Mouse (Mus musculus) yolk sac, embryonic 10.5 days (tissue): Measurements from ENCODE around the gene Nprl3.
"Not testable (repeated sequence)": the region's sequence is repeated elsewhere in the genome, so short reads cannot be mapped to it uniquely, and the experiment has no call there.

Experiments
- DNase-seq: peaks from one replicate; pipeline ENCODE4 v3.0.0-alpha.2; 2017; ENCODE audit warnings: low spot score

Nprl3 gene

DNA sequence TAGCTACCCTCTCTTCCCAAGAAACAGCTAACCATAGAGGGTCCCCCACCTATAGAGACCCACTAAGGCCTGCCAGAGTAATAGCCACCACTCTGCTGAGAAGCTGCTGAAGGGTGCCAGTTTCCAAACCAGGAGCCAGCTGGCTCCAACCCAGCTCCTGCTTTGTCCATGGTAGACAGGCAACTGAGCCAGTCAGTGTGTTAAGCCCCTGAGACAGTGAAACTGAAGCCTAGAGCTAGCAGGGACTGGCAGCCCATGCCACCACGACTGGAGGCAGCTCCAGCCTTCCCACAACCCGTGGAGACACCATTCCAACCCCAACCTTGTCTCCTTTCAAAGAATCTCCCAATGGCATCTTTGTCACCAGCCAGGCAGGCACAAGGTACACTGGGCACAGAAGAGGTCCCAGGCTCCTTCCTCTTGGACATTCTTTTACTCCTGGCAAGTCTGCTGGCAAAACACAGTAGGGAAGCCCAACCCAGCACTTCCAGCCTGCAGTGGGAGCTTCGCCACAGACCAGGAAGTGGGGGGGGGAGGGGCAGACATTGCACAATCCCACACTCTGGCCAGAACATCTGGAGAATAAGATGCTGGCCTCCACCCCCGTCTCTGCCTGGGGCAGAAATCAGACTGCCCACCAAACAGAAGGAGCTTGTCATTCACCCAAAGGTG is 42.9 kb downstream of the Nprl3 start:
- peak; percentile 78 for DNase-seq

DNA sequence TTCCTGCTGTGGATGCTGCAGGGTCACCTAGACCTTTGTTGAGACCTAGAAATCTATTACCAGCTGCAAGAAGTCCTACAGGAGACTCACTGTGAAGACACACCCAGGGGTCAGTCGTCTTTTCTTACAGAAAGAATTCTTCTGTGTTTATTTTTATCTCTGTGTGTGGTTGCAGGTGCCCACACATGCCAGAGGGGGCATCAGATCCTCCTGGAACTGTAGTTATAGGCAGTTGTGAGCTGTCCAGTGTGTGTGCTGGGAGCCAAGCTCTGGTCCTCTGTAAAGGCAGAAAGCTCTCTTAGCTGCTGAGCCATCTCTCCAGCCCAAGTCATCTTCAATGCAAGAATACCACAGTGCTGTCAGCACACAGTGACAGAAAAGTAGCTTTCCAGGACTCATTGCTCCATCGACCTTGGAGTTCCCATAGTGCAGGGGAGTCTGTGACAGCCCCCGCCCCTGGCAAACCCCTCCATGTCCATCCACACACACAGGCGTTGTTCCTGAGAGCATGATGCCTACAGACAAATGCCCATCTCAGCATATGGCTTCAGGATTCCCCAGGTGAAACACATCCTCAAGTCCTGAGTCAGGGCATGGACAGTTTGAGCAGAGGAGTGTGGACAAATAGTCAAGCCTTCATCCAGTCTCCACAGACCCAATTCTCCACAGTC is 44.1 kb downstream of the Nprl3 start:
- DNase-seq = no peak

DNA sequence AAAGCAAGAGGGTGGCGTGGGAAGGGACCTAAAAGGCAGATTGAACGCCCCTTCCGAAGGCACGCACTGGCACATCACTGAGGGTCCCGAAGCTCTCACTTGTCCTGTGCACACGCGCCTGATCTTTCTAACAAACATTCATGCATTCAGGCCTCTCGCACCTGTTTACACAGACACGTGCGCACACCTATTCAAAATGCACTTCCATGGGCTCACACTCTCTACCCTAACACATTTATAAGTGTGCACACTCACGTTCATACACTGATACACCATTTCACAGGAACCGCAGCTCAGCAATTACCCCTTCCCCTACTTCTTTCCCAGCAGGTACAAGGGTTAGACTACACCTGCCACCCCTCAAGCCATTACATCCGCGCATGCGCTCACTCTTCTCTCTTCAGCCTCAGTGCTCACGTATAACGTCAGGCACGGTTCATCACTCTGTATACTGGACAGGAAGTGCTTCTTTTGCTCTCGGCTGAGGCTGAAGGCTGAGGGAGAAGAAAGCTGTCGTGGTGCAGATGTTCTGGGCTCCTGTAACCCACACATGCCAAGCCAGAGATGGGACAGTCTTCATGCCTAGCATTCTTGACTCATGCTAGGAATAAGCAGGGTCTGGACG is 44.8 kb downstream of the Nprl3 start:
- no peak for DNase-seq

DNA sequence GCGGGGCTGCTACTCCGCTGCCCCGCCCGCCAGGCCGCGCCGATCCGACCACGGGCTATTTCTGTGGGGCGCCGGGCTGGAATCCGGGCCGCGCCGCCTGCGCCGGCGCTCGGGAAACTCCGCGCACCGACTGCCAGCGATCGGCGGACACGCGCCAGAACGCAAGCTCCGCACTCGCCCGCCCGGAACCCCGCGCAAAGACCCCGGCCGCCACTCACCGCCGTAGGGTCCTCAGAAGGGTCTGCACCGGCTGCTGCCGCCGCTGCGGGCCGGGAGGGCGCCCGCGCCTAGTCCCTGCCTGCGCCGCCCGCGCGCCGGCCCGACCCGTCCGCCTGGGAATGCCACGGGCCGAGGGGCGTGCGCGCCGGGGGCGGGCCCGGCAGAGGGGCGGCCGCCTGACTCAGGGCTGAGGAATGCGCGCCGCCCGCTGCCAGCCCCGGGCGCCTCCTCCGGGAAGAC is 45.5 kb downstream of the Nprl3 start, which contains the start of gene Rhbdf1:
Gene Rhbdf1, minus strand, starts transcription at position 350 of the 459 bp plus-strand sequence.
- peak; percentile 57 for DNase-seq

DNA sequence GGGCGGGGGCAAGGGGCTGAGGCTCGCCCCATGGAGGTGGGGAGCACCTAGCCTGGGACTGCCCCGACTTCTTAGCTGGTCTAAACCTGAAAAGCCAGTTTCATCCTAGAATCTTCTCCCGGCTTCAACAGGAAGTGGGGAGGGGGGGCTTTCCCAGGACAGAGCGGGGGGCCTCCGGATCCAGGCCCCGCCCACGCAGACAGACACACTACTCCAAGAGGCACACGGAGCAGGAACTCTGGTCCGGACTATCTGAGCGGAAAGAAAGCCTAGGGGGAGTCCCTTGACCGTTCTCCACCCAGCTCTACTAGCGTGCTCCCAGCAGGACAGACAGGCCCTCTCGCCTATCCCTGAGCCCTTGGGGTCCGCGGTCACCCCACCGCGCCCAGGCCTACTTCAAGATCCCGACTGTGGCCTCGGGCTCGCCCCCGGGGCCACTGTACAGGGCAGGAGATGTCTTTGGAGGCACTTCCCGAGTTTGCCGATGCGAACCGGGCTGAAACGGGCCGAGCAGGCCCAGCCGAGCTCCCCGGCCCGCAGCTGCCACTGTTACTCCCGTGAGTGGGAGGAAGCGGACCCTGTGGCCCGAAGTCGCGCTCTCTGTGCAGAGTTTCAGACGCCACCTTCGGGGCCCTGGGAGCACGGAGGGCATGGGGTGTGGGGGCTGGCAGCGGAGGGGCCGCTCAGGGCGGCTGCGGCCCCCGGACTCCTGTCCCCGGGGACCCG is 46.1 kb downstream of the Nprl3 start:
- DNase-seq = peak; percentile 78

DNA sequence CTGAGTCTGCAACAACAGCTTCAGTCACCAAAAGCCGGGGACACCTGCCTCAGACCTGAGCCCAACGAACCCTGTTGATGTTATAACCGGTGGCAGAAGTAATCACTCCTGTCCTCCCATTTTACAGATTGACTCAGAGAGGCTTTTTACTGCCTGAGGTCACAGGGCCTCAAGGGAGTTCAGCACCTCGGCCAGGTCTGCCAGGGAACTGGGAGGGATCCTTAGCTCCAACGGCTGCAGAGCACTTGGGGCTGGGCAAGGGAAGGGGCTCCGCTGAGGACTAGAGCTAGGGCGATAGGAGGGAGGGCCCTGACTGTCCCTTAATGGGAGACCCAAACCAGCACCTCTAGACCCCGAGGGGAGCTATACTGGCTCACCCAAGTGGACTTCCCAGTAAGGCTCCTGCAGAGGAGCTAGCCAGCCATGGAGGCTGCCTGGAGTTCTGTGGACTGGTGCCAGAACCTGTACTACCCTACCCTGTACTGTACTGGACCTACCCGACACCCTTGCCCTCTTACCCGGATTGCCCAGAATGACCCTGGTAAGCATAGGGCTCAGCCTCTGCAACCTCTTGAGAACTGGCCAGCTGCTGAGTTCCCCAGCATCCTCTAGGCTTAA is 46.8 kb downstream of the Nprl3 start:
- DNase-seq = no peak

DNA sequence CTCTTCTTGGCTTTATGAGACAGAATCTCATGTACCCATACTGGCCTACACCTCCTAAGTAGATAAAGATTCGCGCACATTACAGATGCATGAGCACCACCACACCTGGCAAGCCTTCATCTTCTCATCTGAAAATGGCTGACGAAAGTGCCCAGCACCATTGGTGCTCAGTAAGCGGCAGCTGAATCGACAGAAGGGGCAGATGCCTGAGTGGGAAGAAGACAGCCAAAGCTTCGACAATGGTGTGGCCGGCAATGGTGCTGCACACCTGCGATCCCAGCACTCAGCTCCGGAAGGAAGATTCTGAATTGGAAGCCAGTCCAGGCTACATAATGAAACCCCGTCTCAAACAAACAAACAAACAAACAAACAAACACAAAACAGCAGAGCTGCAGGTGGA is 48.2 kb downstream of the Nprl3 start:
- no peak for DNase-seq

DNA sequence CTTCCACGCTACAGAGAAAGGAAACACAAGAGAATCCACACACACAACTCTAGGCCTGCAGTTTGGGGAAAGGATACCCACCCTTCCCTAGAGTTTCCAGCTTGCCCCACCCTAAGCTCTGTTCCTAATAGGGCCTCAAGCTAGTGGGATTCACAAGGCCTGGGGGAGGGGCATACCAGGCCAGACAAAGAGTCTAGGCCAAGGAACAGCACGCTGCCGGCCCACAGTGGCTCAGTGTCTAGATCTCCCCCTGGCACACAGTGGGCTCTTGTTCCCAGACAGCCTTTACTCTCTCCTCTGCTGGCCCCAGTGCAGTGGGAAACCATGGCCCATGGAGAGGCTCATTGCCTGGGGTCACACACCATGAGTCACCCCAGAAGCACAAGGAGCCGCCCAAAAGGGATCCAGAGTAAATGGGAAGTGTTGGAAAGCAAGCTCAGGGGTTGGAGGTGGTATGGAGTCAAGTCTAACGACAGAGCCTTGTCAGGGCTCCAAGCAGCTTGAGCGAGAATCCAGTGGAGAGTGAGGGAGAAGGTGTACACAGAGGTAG is 48.9 kb downstream of the Nprl3 start:
- DNase-seq = no peak

DNA sequence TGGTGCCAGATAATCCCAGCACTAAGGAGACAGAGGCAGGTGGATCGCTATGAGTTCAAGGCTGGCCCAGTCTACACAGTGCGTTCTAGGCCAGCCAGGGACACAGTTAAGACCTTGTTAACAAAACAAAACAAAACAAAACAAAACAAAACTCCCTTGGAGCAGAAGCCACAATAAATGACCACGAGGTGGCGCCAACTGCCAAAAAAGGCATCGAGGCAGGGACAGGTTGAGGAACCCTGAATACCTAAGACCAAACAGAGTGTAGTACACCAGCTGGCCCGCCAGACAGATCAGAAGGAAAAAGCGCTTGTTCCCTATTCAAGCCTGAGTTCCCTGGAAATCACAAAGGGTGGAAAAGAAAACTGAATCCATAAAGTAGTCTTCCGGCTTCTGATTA is 50.7 kb downstream of the Nprl3 start:
- peak; percentile 25 for DNase-seq

DNA sequence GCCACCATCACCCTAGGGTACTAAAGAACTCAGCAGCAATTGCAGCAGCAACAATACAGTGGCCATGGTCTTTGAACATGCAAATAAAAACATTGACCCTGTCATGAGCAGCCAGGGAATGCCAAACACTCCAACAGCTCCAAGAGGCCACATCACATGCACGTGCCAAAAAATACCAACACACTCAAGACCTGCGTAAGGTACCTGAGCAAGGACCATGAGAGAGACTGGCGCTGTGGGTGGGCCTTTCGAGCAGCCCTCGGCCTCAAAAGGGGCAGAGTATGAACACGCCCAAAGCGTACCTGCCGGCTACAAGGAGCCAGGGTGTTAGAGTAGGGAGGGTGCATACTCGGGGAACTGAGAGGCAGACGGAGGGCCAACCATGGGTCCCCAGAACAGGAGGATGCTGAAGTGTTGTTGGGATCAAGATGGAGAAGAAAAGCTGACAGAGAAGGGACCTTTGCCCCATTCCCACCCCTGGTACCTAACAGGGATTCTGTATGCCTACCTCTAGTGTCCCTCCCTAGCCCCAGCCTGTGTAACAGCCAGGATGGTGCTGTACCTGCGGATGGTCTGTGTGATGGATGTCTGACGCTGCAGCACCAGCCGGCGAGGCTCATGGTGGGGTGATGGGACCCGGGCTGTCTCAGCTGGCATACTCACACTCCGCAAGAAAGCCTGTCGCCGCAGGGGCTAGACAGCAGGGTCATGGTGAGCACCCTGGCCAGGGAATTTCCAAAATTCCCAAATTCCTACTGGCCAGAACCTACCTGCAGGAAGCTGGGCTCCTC is 51.9 kb downstream of the Nprl3 start:
- DNase-seq = no peak

DNA sequence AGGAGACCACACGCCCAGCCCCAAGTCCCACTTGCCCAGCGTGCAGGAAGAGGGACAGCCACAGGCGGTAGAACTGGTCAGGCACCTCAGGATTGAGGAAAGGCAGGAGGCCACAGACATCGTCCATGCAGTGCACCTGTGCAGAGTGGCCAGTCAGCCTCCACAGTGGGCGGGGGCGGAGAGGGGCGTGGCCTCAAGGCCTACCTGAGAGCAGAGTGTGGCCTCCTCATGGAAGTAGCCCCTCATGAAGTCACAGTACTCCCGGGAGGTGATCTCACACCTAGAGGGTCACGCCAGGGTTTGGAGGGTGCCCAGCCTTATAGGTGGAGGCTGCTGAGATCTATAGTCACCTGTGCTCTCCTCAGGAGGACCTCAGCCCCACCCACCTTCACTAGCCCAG is 56.9 kb downstream of the Nprl3 start:
- DNase-seq = no peak

DNA sequence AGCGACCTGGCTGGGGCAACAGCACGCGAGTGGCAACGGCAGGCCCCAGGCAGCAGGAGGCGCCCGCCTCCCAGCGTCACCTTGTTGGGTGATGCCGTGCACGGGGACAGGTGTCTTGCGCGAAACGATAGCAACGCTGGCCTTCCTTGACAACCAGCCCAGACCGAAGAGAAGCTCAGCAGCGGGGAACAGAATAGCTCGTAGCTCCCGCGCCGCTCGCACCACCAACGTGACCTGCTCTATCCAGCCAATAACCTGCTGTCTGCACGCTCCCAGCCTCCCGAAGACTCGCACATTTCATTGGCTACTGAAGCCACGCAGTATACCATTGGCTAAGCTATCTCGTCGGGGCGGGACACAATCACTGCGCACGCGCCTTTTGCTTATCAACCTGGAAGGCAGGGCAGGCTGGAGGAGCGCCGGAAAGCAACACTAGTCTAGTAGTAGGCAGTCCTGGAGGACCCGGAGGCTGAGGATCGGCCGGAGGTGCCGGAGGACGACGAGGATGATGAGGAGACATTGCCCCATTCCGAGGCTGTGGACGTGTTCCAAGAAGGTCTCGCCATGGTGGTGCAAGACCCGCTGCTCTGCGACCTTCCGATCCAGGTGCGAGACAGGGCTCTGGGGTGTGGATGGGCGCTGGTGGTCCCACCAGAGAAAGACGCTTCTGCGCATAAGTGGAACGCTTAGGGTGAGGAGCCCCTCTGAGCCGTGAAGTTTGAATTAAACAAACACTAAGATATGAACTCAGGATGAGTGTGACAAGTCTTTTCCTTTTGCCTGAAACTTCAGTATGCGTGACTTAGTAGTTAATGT is 62.2 kb downstream of the Nprl3 start, which contains the start of gene Snrnp25:
Gene Snrnp25, plus strand, starts transcription at position 358 of the 816 bp plus-strand sequence.
- DNase-seq = peak; percentile 96

DNA sequence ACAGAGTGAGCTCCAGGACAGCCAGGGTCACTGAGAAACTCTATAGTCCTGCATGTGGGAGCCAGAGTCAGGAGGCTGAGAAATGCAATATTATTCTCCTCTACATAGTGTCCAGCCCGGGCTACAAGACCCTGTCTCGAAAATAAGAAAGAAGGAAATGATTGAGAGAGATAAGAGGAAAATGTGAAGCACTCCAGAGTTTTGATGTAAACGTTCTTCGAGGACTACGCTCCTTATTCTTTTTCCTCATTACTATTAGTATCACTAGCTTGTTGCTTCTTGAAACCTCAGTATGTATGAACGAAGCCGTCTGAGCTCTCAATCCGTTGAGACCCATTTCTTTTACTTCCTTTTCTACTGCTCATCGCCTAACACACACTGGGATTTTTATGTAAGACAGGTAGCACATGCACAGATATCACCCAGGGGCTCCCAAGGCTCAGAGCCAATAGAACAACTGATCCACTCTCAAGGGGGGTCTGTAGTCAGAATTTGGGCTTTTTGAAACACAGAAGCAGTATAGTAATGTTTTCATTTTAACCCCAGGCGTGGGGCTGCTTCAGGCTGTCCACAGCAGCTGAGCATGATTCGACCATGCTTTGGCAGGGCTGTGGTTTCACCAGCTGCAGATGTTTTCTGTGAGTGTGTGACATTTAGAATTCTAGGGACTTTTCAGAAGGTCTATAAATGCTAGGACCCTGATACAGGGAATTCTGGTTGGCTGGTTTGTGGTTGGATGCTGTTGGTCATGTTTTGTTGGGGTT is 65.4 kb downstream of the Nprl3 start:
- no peak for DNase-seq

DNA sequence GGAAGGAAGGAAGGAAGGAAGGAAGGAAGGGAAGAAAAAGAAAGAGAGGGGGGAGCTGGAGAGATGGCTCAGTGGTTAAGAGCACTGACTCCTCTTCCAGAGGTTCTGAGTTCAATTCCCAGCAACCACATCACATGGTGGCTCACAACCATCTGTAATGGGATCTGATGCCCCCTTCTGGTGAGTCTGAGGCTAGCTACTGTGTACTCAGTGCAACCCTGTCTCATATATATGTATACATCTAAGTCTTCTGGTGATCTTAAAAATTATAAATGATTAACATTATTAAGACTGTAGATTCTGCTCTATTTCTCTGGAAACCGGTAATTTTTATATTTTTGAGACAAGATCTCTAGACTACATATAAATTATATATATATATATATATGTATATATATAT is 66.5 kb downstream of the Nprl3 start:
- not testable (repeated sequence) for DNase-seq

DNA sequence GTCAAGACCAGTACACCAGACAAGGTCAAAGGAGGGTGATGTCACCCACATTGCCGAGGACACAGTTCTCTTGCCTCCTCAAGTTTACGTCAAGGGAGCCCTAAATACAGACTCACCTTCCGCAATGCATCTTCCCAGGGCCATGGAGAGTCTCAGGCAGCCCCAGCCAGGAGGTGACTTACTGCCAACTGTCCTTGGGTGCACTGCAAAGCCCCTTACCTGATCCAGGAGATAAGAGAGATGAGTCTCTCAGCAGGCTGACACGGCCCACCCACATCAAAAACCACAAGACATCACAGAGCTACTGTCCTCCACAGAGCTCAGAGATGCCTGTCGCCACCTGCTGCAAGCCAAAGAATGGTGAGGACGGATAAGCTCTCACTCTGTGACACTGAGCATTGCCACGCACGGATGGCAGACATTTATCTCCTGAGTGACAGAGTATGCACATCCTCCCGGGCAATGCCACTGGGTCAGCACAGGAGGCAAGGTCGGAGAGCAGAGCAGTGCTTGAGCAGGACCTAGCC is 67.4 kb downstream of the Nprl3 start, which contains the start of gene Il9r:
Gene Il9r, minus strand, starts transcription at position 205 of the 527 bp plus-strand sequence.
- no peak for DNase-seq

DNA sequence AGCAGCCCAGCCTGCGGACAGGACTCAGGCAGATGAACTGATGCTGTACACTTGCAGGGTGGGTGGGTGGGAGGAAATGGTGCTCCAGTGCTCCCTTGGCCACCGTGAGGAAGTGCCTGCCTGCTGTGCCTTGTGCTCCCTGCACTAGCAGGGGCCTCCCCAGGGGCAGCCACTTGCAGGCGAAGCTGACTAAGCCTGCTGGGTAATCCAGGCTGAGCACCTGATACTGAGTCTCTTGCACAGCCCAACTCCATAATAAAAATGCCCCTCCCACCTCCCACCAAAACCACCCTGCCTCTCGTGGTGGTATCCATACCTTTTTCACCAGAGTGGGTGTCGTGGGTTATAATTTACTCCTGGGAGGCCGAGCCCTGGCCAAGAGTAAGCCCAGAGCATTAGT is 68.3 kb downstream of the Nprl3 start:
- no peak for DNase-seq

DNA sequence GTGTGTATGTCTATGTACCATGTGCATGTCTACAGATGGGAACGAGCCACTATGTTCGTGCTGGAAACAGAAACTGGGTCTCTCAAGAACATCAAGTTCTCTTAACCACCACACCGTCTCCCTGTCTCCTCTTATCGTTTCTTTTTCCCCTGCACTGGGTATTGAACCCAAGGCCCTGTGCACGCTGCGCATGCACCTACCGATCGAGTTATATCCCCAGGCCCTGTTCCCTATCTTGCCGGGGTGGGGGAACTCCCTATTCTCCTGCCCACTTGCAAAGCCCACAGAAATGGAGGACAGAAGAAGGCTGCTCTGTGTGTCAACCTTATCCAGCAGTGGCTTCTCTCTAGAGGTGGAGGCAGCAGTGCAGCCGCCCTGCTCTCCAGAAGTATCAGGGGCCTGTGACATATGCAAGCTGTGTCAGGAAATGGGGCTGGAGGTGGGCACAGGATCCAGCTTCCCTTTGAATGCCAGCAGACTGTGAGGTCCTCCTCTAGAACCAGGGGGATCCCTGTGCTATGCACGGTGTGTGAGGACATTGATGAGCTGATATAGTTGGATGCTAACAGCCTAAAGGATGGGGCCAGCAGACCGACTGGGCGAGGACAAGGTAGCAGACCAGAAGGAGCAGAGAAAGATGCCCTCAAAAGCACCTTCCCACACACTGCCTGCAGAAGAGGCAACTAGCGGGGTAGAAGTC is 69.1 kb downstream of the Nprl3 start:
- no peak for DNase-seq

DNA sequence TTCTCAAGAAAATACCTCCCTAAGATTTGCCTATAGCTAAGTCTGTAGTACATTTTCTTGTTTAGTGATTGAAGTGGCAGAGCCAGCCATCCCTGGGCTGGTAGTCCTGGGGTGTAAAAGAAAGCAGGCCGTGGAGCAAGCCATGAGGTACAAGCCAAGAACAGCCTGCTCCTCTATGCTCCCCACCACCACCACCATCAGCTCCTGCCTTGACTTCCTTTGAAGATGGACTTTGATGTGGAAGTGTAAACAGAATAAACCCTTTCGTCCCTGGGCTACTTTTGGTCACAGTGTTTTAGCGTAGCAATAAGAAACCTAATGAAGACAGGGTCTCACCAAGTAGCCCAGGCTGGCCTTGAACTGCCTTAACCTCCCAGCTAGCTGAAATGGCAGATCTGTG is 69.7 kb downstream of the Nprl3 start:
- no peak for DNase-seq
